Mouse (Mus musculus): Measurements from ENCODE around the gene Car2. TPM values are rescaled to one million over a fixed set of nuclear protein-coding genes. Genes with fewer than 3 reads are reported as not detected.

Gene Car2
- polyA plus RNA-seq, 1 experiment from 2014 or later = 2,168 TPM

DNA sequence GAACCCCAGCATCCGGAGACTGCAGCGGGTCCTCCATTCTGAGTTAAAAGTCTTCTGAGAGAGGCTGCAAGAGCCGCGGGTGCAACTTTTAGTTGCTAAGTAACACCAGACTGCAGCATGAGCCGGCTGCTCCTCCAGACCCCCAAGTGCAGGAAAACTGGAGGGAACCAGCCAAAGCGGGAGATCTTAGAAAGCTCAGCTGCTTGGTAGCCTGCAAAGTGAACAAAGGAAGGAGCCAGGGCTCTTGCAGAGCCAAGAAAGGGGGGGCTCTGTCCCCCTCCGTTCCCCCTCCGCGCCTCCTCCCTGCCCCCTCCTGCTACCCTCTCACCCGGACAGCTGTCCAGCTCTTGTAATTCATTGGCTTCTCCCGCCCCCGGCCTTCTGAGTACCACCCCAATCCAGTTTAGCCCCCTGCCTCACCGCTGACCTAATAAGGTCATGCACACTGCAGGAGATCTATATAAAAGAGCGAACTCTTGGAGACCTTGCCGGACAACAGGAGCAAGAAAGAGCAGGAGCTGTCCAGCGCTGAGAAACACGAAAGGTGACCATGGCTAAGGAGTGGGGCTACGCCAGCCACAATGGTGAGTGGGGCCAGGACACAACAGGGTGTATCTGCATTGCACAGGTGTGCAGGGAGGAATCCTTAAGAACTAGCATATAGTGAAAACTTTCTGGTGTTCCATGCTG lies 22.9 kb upstream of the Car2 start, which contains the start of gene Car3:
Car3 (plus strand) TSS at position 491 of the 690 bp plus-strand sequence.
- peak within 1 kb of the TSS; percentile 35 for H3K4me3 ChIP-seq
- ATAC-seq = no peak
- H3K36me3 ChIP-seq = no peaks in the 10 kb centered on the region
- no peaks in the 10 kb centered on the region for H3K9me3 ChIP-seq (replicated peaks)
- WGBS (ENCODE audit: insufficient replicate concordance) = 6% methylated on average over 18 of the region's 18 CpGs
- no peak within 1 kb of the TSS for H3K27ac ChIP-seq
- no peak within 1 kb of the TSS for H3K9ac ChIP-seq
- H3K4me2 ChIP-seq = peak within 1 kb of the TSS; percentile 56
- H3K4me1 ChIP-seq = 0 out of 2 replicates have a peak, but pooled peaks cover 5% of the 10 kb centered on the region
- peaks cover 29% of the 10 kb centered on the region for H3K27me3 ChIP-seq (replicated peaks)

DNA sequence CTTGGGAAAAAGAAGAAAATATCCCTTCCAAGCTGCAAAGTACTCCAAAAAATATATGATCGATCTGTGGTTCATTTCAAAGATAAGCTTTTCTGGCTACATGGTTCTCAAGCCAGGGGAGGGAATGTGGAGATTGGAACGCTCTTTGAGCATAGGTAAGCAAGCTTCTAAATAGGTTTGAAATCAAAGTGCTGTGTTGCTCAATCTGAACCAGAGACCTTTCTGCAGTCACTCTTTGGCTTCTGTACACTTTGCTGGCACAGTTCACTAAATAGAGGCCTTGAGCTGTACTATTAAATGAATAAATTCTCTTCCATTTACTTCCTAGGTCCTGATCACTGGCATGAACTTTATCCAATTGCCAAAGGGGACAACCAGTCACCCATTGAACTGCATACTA lies 22.2 kb upstream of the Car2 start:
- Histone ChIP-seq H3K4me2 (no peak overlapping the region), H3K4me3 (no peak overlapping the region), H3K36me3 (no peaks in the 10 kb centered on the region), H3K27ac (no peak overlapping the region), H3K9ac (no peak overlapping the region), H3K9me3 (replicated peaks) (no peaks in the 10 kb centered on the region), H3K4me1 (0 out of 2 replicates have a peak, but pooled peaks cover 5% of the 10 kb centered on the region), H3K27me3 (replicated peaks) (peaks cover 29% of the 10 kb centered on the region)
- ATAC-seq = no peak
- 54% methylated on average over 2 of the region's 2 CpGs for WGBS (ENCODE audit: insufficient replicate concordance)

DNA sequence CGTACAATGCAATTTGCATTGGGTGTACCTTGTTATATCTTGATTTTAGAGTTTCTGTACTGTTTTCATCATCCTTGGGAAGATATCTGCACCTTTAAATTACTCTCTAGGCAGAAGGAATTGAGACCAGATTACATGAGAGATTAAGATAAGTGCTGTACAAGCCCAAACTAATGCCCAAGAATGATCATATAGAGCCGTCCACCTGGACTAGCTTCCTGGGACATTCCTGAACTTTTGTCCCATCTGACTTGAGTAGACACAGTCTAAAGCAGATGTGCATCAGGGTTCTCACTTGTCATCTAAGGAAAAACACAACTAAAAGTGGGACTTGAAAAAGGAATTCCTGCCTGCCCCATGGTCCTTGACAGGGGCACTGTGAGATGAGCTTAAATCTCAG lies 20.1 kb upstream of the Car2 start:
- WGBS (ENCODE audit: insufficient replicate concordance) = 59% methylated on average over 2 of the region's 2 CpGs
- no peaks in the 10 kb centered on the region for H3K36me3 ChIP-seq
- H3K4me2 ChIP-seq = no peak overlapping the region
- no peak for ATAC-seq
- no peak overlapping the region for H3K4me3 ChIP-seq
- no peak overlapping the region for H3K27ac ChIP-seq
- no peak overlapping the region for H3K9ac ChIP-seq
- peaks cover 19% of the 10 kb centered on the region for H3K4me1 ChIP-seq
- H3K27me3 ChIP-seq (replicated peaks) = peaks cover 27% of the 10 kb centered on the region
- H3K9me3 ChIP-seq (replicated peaks) = no peaks in the 10 kb centered on the region

DNA sequence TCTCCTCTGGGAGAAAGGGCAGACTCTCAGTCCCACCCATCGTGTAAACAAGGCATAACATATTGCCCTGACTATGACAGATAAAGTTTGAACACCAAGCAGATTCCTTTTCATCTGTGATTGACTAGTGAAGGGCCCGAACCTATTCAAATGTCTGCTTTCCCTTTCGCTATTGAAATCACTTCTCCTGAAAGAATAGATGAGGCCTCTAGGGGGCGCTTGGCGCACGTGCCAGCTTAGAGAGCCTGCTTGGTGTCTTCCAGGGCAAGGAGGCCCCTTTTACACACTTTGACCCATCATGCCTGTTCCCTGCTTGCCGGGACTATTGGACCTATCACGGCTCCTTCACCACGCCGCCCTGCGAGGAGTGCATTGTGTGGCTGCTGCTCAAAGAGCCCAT lies 16.3 kb upstream of the Car2 start:
- WGBS (ENCODE audit: insufficient replicate concordance) = 14% methylated on average over 11 of the region's 11 CpGs
- no peaks in the 10 kb centered on the region for H3K9me3 ChIP-seq (replicated peaks)
- H3K9ac ChIP-seq = 0 out of 2 replicates have a peak overlapping the region, but pooled peaks have one; percentile 29
- no peaks in the 10 kb centered on the region for H3K36me3 ChIP-seq
- H3K27me3 ChIP-seq (replicated peaks) = no peaks in the 10 kb centered on the region
- H3K4me2 ChIP-seq = peak overlapping the region; percentile 63
- H3K27ac ChIP-seq = no peak overlapping the region
- ATAC-seq = peak; percentile 64
- peaks cover 20% of the 10 kb centered on the region for H3K4me1 ChIP-seq
- peak overlapping the region; percentile 44 for H3K4me3 ChIP-seq

DNA sequence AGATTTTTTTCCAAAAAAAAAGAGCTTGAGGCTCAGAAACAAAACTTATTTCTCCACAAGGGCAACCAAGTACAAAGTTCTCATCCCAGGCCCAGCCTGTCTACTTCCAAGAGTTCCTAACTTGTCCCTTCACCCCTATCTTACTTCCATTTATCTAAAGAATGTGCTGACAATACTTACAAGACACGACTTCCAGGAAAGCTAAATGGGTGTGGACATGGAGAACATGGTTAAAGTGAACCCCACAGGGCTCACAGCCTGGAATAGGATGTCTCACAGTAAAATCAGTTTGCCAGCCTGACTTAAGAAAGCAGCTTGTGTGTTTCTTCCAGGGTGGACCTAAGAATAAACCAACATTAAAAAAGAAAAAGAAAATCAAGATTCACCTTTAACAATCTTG lies 15.5 kb upstream of the Car2 start:
- no peak overlapping the region for H3K4me2 ChIP-seq
- no peaks in the 10 kb centered on the region for H3K9me3 ChIP-seq (replicated peaks)
- H3K27ac ChIP-seq = no peak overlapping the region
- H3K27me3 ChIP-seq (replicated peaks) = no peaks in the 10 kb centered on the region
- no peak for ATAC-seq
- H3K4me1 ChIP-seq = peaks cover 25% of the 10 kb centered on the region
- WGBS (ENCODE audit: insufficient replicate concordance) = 33% methylated on average over 1 of the region's 1 CpGs
- H3K4me3 ChIP-seq = no peak overlapping the region
- no peaks in the 10 kb centered on the region for H3K36me3 ChIP-seq
- H3K9ac ChIP-seq = no peak overlapping the region

DNA sequence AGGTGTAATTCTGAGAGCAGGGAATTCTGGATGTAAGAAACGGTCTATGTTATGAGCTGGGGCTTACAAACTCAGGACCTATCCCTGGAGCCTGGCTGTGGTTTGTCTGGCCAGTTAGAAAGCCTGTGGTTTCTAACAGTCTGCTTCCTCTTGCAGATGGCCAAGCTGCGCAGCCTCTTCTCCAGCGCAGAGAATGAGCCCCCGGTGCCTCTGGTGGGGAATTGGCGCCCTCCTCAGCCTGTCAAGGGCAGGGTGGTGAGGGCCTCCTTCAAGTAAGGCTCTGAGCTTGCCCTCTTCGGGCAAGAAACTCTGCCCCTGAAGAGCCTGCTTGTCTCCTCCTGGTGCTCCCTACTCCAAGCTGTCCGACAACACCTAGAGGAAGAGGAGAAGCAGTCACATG lies 14.7 kb upstream of the Car2 start:
- H3K36me3 ChIP-seq = no peaks in the 10 kb centered on the region
- no peaks in the 10 kb centered on the region for H3K27me3 ChIP-seq (replicated peaks)
- 21% methylated on average over 7 of the region's 7 CpGs for WGBS (ENCODE audit: insufficient replicate concordance)
- no peak overlapping the region for H3K4me2 ChIP-seq
- H3K9ac ChIP-seq = 0 out of 2 replicates have a peak overlapping the region, but pooled peaks have one; percentile 2
- peaks cover 34% of the 10 kb centered on the region for H3K4me1 ChIP-seq
- no peak overlapping the region for H3K27ac ChIP-seq
- H3K4me3 ChIP-seq = no peak overlapping the region
- 0 out of 2 replicates have a peak, but pooled peaks have one; percentile 40 for ATAC-seq
- H3K9me3 ChIP-seq (replicated peaks) = no peaks in the 10 kb centered on the region

DNA sequence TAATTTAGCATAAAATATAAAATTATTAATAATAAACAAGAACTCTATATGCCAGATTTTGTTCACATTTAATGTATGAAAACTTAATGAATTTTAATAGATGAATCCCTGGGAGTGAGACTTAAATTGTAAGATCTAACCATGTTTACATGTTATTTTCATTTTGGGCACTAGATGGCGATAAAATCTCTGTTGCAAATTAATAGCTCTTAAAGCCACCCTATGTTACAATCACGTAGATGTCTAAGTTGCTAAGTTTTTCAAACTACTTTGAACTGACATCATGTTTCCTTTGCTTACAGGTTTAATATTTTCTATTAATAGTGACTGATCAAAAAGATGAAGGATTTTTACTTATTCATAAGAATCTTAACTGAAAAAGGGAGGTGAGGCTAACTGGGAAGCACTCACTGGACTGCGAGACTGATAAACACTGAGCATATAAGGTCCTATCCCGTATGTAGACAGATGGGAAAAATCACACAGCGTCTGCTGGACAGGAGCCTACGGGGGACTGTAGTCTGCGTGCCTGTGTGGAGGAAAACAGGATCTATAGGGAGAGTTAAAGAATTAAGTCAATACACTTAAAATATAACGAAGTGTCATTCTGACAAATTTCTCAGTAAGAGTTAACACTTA lies 11.6 kb upstream of the Car2 start:
- H3K4me3 ChIP-seq = no peak overlapping the region
- peaks cover 57% of the 10 kb centered on the region for H3K4me1 ChIP-seq
- H3K27ac ChIP-seq = peak overlapping the region; percentile 74
- no peaks in the 10 kb centered on the region for H3K9me3 ChIP-seq (replicated peaks)
- no peaks in the 10 kb centered on the region for H3K27me3 ChIP-seq (replicated peaks)
- WGBS (ENCODE audit: insufficient replicate concordance) = 31% methylated on average over 8 of the region's 8 CpGs
- no peaks in the 10 kb centered on the region for H3K36me3 ChIP-seq
- H3K9ac ChIP-seq = 0 out of 2 replicates have a peak overlapping the region, but pooled peaks have one; percentile 15
- ATAC-seq = no peak
- H3K4me2 ChIP-seq = no peak overlapping the region

DNA sequence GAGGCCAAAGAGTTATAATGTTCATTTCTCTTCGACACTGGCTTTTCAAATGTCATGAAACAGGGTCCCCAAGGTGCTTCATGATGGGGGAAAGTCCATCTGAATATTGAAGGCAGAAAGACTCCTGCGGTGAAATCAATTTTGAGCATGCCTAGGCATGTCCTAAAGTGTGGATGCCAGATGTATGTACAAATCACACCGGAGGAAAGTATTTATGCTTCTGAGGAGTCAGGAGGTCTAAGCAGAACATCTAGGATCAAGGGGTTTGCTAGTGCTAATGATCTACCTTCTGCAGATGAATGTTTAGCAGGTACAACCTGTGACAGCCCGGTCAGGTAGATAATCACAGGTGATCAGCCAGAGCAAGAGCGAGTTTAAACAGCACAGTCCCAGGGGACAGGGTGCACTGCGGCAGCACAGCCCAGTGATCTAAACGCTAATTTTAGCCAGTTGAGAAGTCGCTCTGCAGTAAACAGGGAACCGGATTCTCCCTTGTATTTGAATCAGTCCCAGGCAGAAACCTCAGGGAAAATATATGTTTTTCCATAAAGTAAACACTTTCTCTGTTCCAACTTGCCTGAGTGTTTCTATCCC lies 9.7 kb upstream of the Car2 start:
- Histone ChIP-seq H3K36me3 (no peaks in the 10 kb centered on the region), H3K9me3 (replicated peaks) (no peaks in the 10 kb centered on the region), H3K27ac (peak overlapping the region; percentile 99), H3K4me3 (no peak overlapping the region), H3K4me2 (peak overlapping the region; percentile 55), H3K27me3 (replicated peaks) (no peaks in the 10 kb centered on the region), H3K9ac (peak overlapping the region; percentile 71), H3K4me1 (peaks cover 64% of the 10 kb centered on the region)
- no peak for ATAC-seq
- 65% methylated on average over 9 of the region's 9 CpGs for WGBS (ENCODE audit: insufficient replicate concordance)

DNA sequence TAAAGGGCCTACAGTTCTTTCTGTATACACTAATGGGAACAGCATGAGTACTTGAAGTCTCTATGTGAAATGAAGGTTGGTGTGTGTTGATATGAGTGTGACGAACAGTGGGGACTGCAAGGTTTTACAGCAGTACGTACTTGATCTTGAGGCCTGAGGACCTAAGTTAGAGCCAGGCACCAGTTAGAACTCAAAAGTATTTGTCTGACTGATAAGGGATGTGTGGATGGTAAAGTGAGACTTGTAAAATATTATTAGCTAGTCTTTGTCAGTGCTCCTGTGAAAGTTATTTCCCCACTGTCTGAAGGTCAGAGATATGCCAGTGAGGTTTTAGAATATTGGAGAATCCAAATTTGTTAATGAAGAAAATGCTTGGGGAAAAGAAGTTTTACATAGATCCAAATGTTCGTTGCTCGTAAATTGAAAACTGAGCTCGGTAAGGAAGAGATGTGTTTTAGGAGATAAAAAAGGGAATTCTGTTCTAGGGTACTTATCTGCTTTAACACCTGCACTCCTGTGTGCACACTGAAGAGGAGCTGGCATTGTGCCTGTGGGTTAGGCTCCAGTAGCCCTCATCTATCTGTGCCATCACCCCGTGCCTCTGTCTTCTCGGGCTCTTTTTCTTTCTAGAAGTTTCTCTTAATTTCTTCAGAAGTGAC lies 8.7 kb upstream of the Car2 start:
- Histone ChIP-seq H3K4me1 (peaks cover 71% of the 10 kb centered on the region), H3K4me3 (peak overlapping the region; percentile 28), H3K27me3 (replicated peaks) (no peaks in the 10 kb centered on the region), H3K9ac (peak overlapping the region; percentile 71), H3K36me3 (no peaks in the 10 kb centered on the region), H3K27ac (peak overlapping the region; percentile 99), H3K4me2 (peak overlapping the region; percentile 55), H3K9me3 (replicated peaks) (no peaks in the 10 kb centered on the region)
- peak; percentile 87 for ATAC-seq
- WGBS (ENCODE audit: insufficient replicate concordance) = 17% methylated on average over 7 of the region's 7 CpGs

DNA sequence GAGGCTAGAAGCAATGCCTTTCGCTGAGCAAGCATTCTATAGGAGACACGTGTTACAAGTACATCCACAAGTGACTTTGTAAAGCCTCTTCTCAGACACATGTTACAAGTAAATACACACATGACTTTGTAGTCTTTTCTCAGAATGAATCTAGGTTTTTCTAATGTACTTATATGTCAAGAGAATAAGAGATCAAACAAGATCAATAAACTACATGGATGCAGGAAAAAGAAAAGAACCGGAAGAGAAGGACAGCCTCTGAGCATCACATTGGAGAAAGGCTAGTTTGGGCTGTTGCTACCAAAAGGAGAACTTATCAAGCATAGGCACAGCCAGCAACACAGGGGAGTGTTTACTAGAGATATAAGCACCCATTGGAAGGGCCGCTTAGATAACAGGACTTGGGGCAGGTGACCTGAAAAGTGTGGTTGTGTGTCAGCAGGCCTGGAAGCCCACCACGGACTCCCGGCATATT lies 7.3 kb upstream of the Car2 start:
- peak overlapping the region; percentile 99 for H3K27ac ChIP-seq
- H3K4me3 ChIP-seq = peak overlapping the region; percentile 28; the same call in 1 of the 2 replicates
- 19% methylated on average over 6 of the region's 6 CpGs for WGBS (ENCODE audit: insufficient replicate concordance)
- H3K4me2 ChIP-seq = peak overlapping the region; percentile 55
- peak overlapping the region; percentile 71 for H3K9ac ChIP-seq
- H3K4me1 ChIP-seq = peaks cover 83% of the 10 kb centered on the region
- ATAC-seq = peak; percentile 86
- H3K9me3 ChIP-seq (replicated peaks) = no peaks in the 10 kb centered on the region
- H3K36me3 ChIP-seq = no peaks in the 10 kb centered on the region
- H3K27me3 ChIP-seq (replicated peaks) = no peaks in the 10 kb centered on the region

DNA sequence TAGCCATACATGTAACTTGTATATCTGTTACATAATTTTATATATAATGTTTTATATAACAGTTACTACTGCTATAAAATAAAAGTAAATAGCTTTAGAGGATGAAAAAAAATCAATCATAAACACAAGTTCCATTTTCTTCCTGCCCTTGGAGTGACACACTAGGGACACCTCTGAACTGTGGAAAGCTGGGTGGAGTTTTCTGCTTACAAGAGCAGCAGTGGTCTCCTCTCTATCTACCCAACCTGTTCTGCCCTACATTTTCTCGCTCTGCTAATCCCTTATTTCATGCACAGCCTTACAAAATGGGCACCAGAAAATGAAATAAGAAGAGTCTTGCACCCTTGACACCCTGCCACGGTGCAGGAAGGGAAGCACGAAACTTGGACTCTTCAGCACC lies 6.8 kb upstream of the Car2 start:
- H3K36me3 ChIP-seq = no peaks in the 10 kb centered on the region
- no peaks in the 10 kb centered on the region for H3K9me3 ChIP-seq (replicated peaks)
- peak overlapping the region; percentile 70 for H3K9ac ChIP-seq
- H3K27me3 ChIP-seq (replicated peaks) = no peaks in the 10 kb centered on the region
- H3K27ac ChIP-seq = peak overlapping the region; percentile 99
- WGBS (ENCODE audit: insufficient replicate concordance) = 40% methylated on average over 3 of the region's 3 CpGs
- H3K4me2 ChIP-seq = peak overlapping the region; percentile 55
- peak; percentile 40; the same call in 1 of the 2 replicates for ATAC-seq
- peaks cover 83% of the 10 kb centered on the region for H3K4me1 ChIP-seq
- H3K4me3 ChIP-seq = peak overlapping the region; percentile 23
